Mouse (Mus musculus) adrenal gland, postnatal 10 days (tissue): ENCODE measurements around the gene Stk10. TPM values are rescaled to one million over a fixed set of nuclear protein-coding genes. Genes with fewer than 3 reads are reported as not detected.
"Not testable (repeated sequence)": the region's sequence is repeated elsewhere in the genome, so short reads cannot be mapped to it uniquely, and the experiment has no call there.

Experiments
- DNase-seq: peaks from one replicate; pipeline ENCODE4 v3.0.0; 2021; ENCODE audit warnings: mixed read lengths
- long read RNA-seq, 2 experiments: library from polyadenylated mRNA; stranded (forward); transcript quantifications; one replicate each; pipeline ENCODE4 v2.0.0; 2021
- total RNA-seq, 2 experiments: library from RNA; stranded (reverse); gene quantifications; 2 replicates each; pipeline ENCODE4 v1.2.3; 2021

Stk10 gene
- 10 to 100 TPM; 11.9 to 15.1 TPM for total RNA-seq
- long read RNA-seq, experiment 1, partial matches to known transcripts: 2 of 6 reads
- long read RNA-seq, experiment 1, other reads (novel, unspliced or antisense): 4 of 6 reads
- long read RNA-seq, experiment 2, full-length matches to known transcripts: 1 of 6 reads
- long read RNA-seq, experiment 2, partial matches to known transcripts: 1 of 6 reads
- long read RNA-seq, experiment 2, other reads (novel, unspliced or antisense): 4 of 6 reads

- DNase-seq: peak; percentile 94
Observed at GRCm38 (mm10) chr11:32532765-32533481, at the start of gene Stk10. Stk10 (plus strand) TSS chr11:32533305.

DNA sequence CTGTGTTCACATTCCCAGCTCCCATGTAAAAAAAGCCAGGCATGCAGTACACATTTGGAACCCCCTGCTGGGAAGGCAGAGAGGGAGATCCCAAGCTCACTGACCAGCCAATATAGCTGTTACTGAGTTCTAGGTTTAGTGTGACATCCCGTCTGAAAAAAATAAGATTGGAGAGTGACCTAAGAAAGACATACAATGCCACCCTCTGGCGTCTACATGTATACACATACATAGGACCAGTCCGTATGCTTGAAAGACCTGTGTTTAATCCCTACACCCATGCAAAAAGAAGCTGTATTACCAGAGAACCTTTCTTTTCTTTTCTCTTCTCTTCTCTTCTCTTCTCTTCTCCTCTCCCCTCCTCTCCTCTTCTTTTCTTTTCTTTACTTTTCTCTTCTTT is 47.8 kb upstream of the Stk10 start:
- DNase-seq: no peak

DNA sequence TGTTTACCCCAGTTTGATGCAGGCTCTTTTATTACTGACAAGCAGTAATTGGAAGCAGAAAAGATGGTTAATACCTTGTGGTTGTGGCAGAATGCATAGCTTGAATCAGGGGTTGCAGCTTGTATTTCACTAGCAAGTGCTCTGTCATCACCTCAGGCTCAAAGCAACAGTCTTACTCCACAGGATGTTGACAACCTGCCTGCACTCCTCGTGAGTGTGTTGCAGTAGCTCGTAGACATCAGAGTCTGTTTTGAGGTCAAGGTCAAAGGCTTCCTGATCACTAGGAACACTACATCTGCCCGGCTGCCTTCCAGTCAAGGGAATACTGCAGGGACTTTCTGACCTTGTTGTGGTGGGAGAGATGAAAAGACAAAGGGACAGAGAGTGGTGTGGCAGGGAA is 46.5 kb upstream of the Stk10 start:
- DNase-seq: no peak

- no peak for DNase-seq
Observed at GRCm38 (mm10) chr11:32487501-32487900, 45.6 kb upstream of the Stk10 start.

GRCm38 (mm10) chr11:32488344-32488743 is 44.8 kb upstream of the Stk10 start:
- DNase-seq: no peak

GRCm38 (mm10) chr11:32488808-32489670 is 44.1 kb upstream of the Stk10 start:
- no peak for DNase-seq

DNA sequence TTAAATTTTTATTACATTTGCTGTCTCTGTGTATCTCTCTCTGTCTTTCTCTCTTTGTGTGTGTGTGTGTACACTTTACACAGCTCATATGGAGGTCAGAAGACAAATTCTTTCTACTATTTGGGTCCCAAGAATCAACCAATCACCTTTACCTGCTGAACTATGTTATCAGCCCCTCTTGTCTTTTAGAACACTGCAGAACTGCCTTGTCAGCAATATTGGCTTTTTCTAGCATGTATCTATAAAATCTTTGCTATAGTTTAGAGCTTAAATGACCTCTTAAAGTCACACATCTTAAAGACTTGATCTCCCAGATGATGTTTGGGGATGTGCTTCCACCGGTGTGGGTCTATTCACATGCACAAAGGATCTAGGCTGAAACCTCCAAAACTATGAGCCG is 42.0 kb upstream of the Stk10 start:
- no peak for DNase-seq

DNA sequence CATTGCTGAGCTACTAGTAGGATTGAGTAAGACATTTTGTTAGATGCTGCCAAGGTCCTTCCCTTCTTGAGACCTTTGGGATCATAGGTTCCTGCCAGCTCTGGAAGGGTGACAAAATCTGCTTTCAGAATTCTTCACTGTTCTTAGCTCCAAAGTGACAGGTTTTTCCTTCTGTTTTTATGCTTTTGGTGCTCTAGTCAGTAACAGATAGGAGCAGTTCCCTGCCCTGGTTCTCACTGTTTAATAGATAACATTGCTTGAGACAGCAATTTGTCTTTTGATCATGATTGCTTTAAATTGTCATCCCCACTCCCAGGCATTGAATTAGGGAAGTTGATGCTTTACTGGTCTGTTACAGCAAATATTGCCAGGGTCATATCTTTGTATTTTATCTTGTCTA is 39.8 kb upstream of the Stk10 start:
- DNase-seq: peak; percentile 59

DNA sequence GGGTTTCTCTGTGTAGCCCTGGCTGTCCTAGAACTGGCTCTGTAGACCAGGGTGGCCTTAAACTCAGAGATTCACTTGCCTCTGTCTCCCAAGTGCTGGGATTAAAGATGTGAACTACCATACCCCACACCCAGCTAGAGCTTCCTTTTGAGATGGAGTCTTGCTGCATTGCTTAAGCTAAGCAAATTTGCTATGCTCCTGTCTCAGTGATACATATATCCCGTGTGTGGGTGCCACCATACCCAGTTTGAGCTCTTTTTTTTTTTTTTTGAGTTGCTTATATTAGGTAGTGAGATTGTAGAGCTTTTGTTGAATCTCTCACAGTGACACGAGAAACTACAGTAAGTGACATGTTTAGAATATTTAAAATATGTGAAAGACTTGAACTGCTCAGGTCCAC is 37.8 kb upstream of the Stk10 start:
- DNase-seq: no peak

- peak; percentile 64 for DNase-seq
Observed at GRCm38 (mm10) chr11:32498757-32499535, 34.2 kb upstream of the Stk10 start.

DNA sequence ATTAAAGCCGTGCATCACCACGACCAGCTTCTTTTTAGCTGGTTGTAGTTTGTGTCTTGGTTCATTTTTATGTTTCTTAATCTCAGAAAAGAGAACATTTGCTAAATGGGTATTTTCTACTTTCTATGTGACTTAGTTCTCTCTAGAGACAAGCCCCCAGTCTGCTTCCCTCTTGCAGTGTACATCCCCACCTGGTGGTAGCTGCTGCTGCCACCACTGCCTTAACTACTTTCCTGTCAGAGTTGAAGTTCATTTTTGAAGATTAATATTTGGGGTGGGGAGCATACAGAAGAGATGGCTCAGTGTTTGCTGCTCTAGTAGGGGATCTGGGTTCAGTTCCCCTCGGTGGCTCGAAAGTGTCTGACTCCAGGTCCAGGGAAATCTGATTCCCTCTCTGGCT is 33.2 kb upstream of the Stk10 start:
- DNase-seq: no peak

- DNase-seq: no peak
Observed at GRCm38 (mm10) chr11:32503711-32504110, 29.4 kb upstream of the Stk10 start.

- DNase-seq: no peak
Observed at GRCm38 (mm10) chr11:32505091-32505739, 27.9 kb upstream of the Stk10 start.

- no peak for DNase-seq
Observed at GRCm38 (mm10) chr11:32510930-32511329, 22.2 kb upstream of the Stk10 start.

GRCm38 (mm10) chr11:32514853-32515252 is 18.3 kb upstream of the Stk10 start:
- not testable (repeated sequence) for DNase-seq

- no peak for DNase-seq
Observed at GRCm38 (mm10) chr11:32516091-32516490, 17.0 kb upstream of the Stk10 start.

DNA sequence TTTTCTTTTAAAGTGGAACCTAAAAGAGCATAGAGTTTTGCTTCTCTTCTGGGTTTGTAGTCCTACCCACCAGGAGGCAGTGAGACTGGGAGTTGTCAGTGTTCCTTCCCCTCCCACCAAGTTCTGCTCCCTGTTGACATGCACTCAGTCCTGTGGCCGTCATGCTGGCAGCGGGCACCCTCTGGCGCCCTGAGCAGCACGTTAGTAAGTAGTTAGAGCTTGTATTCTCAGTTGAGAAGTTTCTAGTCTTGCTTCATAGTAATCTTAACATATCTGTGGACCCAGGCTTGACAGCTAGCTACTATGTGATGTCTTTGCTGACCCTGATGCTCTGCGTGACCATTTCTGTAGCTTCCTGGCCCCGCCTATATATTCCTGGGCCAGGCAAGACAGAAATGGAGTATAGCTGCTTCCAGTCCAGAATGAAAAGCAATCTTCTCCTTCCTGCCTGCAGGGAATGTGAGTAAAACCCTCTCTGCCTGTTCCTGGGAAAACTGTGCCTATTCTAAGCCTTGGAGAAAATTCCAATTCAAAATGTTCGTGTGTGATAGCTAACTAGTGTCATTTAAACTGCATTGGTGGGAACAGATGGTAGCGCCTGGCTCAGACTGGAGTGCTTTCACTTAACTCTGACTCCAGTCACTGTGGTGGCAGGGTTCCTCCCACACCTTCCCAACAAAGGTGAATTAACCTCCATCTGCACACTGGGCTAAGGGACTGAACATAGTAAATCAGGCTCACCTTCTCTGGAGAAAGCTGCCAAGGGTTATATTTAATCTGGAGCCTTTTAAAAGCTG is 16.0 kb upstream of the Stk10 start:
- DNase-seq: no peak

DNA sequence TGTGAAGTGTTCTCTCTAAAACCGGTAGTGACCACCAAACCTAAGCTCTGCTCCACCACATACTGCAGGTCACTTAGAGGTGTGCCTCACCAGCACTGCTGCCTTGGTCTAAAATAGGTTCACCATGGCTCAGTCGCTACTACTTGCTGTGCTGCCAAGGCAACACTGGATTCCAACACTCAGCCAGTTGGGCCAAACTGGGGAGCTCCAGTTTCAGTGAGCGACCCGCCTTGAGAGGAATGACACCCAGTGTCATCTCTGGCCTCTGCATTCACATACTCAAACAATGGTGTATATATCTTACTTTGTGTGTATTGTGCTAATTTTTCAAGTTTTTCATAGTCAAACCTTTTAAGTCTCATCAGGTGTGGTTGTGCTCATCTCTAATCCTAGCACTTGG is 14.3 kb upstream of the Stk10 start:
- DNase-seq: no peak

- no peak for DNase-seq
Observed at GRCm38 (mm10) chr11:32519354-32519753, 13.8 kb upstream of the Stk10 start.

DNA sequence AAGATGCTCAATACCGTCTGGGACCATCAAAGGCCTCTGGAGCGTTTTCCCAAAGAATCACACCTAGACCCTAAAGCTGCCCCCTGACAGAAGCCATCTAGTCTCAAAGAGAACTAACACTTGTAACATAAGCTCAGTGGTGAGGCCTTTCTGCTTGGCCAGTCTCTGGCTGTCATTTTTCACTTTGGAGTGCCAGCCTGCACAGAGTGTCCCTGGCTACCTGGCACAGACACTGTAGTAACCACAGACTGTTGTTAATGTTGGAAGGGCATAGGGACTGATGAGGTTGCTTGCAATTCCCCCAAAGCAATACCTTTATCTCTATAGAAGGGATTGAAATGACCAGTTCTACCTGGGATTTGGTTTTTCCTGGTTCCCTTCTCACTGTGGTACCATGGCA is 11.9 kb upstream of the Stk10 start:
- no peak for DNase-seq
